Mouse (Mus musculus) liver, adult 10 weeks (tissue): Measurements from ENCODE around the gene Olfr402. TPM values are rescaled to one million over a fixed set of nuclear protein-coding genes. Genes with fewer than 3 reads are reported as not detected.

Experiments used
- polyA plus RNA-seq: library from polyadenylated mRNA; stranded (reverse); fragments of 350-450 nt; fragmentation: Illumina TruSeq; extraction: RNeasy Lipid Tissue Mini Kit (QIAGEN cat#74804); gene quantifications from one replicate; pipeline ENCODE4 v1.2.3, GENCODE M21; 2014; ENCODE audit warnings: low read depth, low replicate concordance

Olfr402 gene
- not detected for polyA plus RNA-seq

GRCm38 (mm10) chr11:74153229-74153628 lies at the start of gene Olfr402:
Olfr402 (plus strand) TSS chr11:74153529.

DNA sequence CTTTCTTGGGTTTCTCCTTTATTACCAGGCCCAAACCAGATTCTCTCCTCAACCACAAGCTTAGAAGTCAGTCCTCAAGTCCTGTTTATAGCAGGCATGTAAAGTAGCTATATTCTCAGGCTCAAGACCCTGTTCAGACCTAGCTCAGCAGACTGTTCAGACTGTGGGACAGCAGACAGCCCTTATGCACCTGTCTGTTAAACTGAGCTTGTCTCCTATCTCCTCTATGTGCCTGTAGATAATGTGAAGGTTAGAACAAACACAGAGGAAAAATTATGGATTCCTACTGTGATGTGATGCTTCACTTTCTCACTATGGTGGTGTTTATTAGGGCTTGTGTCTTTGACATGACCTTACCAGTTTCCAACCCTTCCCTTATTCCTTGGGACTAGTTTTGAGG lies 39.9 kb upstream of the Olfr402 start, which contains the start of gene Olfr401:
Olfr401 (plus strand) TSS at position 301 of the 400 bp plus-strand sequence.

DNA sequence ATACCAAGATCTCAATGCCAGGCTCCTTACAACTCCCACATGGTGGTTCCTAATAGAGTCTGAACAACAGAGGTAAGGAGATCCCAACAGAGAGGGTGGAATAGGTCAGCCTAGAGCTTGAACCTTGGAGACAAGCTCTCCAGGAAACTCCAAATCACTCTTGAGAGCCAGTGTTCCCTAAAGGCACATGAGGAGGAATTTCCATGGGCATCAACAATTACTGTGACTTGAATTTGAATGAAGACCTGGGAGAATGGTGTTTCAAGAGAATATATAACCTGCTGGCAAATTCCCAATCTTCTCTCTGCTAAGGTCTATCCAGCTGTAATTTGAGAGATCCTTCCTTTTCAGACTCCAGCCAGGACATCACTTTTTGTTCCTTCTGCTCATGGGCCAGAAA lies 32.6 kb downstream of the Olfr402 start, which contains the start of gene Olfr403:
Olfr403 (plus strand) TSS at position 301 of the 400 bp plus-strand sequence.

Other genes starting within 250 kb of the Olfr402 start
- gene Olfr395, start 244.2 kb upstream of the Olfr402 start, polyA plus RNA-seq = not detected
- gene Olfr23, start 216.9 kb upstream of the Olfr402 start, polyA plus RNA-seq = not detected
- not detected for gene Olfr397, start 192.7 kb upstream of the Olfr402 start, polyA plus RNA-seq
- not detected for gene Olfr398, start 163.1 kb upstream of the Olfr402 start, polyA plus RNA-seq
- gene Olfr139, start 97.0 kb upstream of the Olfr402 start, polyA plus RNA-seq = not detected
- not detected for gene Olfr399, start 96.9 kb upstream of the Olfr402 start, polyA plus RNA-seq
- not detected for gene Zfp616, start 83.6 kb upstream of the Olfr402 start, polyA plus RNA-seq
- not detected for gene Olfr401, start 39.8 kb upstream of the Olfr402 start, polyA plus RNA-seq
- gene Olfr403, start 32.7 kb downstream of the Olfr402 start, polyA plus RNA-seq = not detected
- not detected for gene Olfr43, start 57.9 kb downstream of the Olfr402 start, polyA plus RNA-seq
- not detected for gene Olfr406, start 106.3 kb downstream of the Olfr402 start, polyA plus RNA-seq
- gene Olfr59, start 130.2 kb downstream of the Olfr402 start, polyA plus RNA-seq = not detected
- not detected for gene Olfr410, start 184.5 kb downstream of the Olfr402 start, polyA plus RNA-seq
- not detected for gene Olfr411, start 199.1 kb downstream of the Olfr402 start, polyA plus RNA-seq
- gene Olfr412, start 208.5 kb downstream of the Olfr402 start, polyA plus RNA-seq = not detected